Mouse (Mus musculus) cerebellum, adult 8-10 months (tissue): ENCODE results near the gene Acvrl1.

Experiments
- DNase-seq: peaks from one replicate; pipeline ENCODE4 v3.0.0; 2022

Gene Acvrl1

GRCm38 (mm10) chr15:101172016-101172415, 43.7 kb downstream of the Acvrl1 start:
- peak; percentile 30 for DNase-seq

DNA sequence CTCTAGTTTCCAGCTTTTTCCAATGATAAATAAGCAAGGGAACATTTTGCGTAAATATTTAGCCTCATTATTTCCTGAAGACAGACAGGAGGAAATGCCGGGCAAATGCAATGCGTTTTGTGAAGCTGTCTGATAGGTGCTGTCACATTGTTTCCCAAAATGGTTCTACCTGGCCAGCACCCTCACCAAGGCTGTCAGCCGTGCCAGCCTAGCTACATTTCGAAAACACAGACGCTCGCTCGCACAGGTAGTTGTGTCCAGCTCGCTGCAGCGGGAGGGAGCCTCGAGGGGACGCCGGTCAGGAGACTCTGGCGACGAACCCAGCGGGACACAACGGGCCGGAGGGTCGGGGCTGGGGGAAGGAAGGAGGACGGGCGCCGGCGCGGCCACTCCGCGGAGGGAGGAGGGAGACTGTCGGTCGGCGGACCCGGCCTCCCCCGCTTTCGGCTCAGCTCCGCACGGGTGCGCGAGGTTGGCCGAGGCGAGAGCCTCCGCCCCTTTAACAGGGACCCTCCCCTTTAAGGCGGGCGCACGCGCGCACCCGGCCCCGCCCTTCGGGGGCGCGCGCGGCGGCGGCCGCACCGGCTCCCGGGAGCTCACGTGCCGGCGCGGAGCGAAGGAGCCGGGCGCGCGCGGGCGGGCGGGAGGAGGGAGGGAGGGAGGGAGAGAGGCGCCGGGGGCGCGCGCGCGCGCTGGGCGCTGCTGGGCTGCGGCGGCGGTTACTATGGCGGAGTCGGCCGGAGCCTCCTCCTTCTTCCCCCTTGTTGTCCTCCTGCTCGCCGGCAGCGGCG, 45.3 kb downstream of the Acvrl1 start, which contains the start of gene Acvr1b:
Gene Acvr1b (plus strand): TSS at position 647 of the 791 bp plus-strand sequence.
- DNase-seq = peak; percentile 91

GRCm38 (mm10) chr15:101174294-101175130, 46.2 kb downstream of the Acvrl1 start:
- peak; percentile 58 for DNase-seq

DNA sequence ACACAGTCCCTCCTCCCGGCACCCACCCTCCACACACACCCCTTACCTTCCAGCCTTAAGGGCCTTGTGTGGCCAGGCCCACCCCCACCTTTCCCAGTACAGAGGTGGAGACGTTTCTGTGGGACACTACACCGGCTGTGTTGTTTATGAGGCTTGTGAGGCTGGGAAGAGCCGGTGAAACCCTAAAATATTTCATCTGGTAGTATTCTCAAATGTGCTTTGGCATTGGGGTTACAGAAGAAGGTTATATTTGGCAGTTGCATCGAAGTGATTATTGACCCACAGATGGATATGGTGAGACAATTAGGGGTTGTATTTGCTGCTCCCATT, 46.8 kb downstream of the Acvrl1 start:
- no peak for DNase-seq

- no peak for DNase-seq
Observed at GRCm38 (mm10) chr15:101175613-101176283, 47.4 kb downstream of the Acvrl1 start.

DNA sequence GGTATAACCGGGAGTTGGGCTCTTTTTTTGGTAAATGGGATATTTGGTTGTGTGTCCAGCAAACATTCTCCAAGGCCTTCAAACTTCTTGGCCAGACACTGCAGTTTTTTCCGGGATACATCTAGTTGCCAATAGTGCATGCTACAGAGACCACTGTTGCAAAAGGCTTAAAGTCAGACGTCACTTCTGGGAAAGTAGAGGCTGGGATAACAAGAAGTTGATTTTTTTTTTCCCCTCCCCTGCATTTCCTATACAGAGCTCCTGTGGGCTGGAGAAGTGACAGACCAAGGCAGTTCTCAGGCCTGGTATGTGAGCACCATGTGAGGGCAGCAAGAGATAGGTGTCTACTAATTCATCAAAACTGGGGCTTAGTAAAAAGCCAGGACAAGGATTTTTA, 48.0 kb downstream of the Acvrl1 start:
- no peak for DNase-seq

GRCm38 (mm10) chr15:101176795-101177691, 48.7 kb downstream of the Acvrl1 start:
- DNase-seq = no peak

- no peak for DNase-seq
Observed at GRCm38 (mm10) chr15:101180363-101181105, 52.2 kb downstream of the Acvrl1 start.

GRCm38 (mm10) chr15:101181106-101181466, 52.8 kb downstream of the Acvrl1 start:
- DNase-seq = no peak

DNA sequence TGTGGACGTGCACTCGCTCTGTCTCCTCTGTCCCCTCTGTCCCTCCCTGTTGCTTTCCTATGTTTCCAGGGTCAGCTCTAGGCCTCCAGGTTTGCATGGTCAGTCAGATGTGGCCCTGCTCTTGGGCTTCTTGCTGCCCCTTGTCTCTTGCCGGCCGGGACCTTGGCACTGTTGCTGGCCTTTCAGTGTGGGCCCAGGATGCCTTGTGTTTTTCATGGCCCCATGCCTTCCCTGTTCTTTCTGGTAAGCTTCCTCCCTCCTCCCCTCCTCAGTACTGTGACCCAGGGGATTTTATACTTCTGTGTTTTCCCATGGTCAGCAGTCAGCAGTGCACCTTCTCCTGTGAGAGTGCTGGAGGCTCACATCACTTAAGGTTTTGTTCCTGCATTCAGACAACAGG, 53.2 kb downstream of the Acvrl1 start:
- no peak for DNase-seq

GRCm38 (mm10) chr15:101182676-101183075, 54.4 kb downstream of the Acvrl1 start:
- no peak for DNase-seq

DNA sequence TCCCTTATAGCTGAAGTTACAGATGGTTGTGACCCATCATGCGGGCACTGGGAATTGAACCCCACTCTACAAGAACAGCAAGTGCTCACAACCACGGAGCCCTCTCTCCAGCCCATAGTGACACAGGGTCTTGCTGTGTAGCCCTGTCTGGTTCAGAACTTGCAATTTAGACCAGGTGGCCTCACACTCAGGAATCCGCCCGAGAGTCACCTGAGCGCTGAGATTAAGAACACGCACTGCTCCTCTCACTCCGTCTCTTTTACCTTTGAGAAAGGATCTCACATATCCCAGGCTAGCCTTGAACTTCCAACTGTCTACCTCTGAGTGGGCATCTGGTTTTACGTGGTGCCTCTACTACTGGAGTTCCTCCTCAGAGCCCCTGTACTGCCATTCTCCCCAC, 56.0 kb downstream of the Acvrl1 start:
- DNase-seq = no peak

DNA sequence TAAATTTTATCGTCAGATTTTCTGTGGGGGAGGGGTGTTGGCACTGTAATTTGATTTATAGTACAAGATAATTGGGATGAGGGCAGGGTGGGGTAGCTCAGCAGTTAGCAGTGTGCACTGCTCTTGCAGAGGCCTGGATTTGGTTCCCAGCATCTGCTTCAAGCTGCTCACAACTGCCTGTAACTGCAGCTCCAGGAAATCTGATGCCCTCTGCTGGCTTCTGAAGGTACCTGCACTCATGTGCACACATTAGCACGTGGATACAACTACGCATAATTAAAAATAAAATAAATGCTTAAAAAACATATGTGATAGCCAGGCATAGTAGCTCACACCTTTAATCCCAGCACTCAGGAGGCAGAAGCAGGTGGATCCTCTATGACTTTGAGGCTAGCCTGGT, 57.2 kb downstream of the Acvrl1 start:
- DNase-seq = no peak

GRCm38 (mm10) chr15:101187907-101188306, 59.6 kb downstream of the Acvrl1 start:
- DNase-seq = no peak

GRCm38 (mm10) chr15:101189981-101190761, 61.8 kb downstream of the Acvrl1 start:
- no peak for DNase-seq

DNA sequence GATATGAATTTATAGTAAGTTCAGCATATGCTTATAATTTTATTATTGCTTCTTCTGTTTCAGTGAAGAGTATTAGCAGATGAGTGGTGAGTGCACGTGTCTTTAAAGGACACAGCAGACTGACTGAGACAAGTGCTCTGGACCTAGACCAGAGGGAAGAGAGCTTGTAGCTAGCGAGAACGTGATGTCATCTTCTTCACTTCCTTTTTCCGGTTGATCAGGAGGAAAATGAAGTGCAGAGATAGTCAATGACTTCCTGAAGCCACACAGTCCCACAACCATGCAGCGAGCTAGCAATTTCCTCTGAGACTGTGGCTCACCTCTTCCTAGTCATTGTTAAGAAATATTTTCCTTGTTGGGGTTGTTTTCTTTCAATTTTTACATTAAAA, 62.4 kb downstream of the Acvrl1 start:
- DNase-seq = no peak

GRCm38 (mm10) chr15:101191459-101192259, 63.3 kb downstream of the Acvrl1 start:
- DNase-seq = no peak

- no peak for DNase-seq
Observed at GRCm38 (mm10) chr15:101192260-101192640, 63.9 kb downstream of the Acvrl1 start.

GRCm38 (mm10) chr15:101192651-101193050, 64.3 kb downstream of the Acvrl1 start:
- no peak for DNase-seq

GRCm38 (mm10) chr15:101193971-101194370, 65.6 kb downstream of the Acvrl1 start:
- no peak for DNase-seq
